Comparison of ENCODE assay signal across 19 mouse cellular contexts in genomic region chr3:138717040-138717439, GRCm38 (mm10).
"Had no signal": no experiment of that assay in that cellular context is flagged by ENCODE, and none has a peak within 500 bp of the region (broad histone marks: within the 10 kb centered on the region; RNA-seq: fewer than 3 reads in every experiment).

No protein-coding gene starts in this region.

- DNase-seq: lung, adult 18-20 months; lung, embryonic 14.5 days; lung, postnatal 10 days; lung, postnatal 4 days; midbrain, embryonic 14.5 days; retina, postnatal 1 day; right cerebral cortex, adult 18-20 months; right cerebral cortex, postnatal 25 days; right cerebral cortex, postnatal 4 days; spleen, adult 18-20 months; thymus, adult 2 months; thymus, postnatal 25 days; thymus, postnatal 4 days had no signal

- H3K27me3 ChIP-seq: midbrain, embryonic 12.5 days; neural tube, embryonic 13.5 days; neural tube, embryonic 15.5 days had no signal

- H3K4me2 ChIP-seq: lung, embryonic 14.5 days; midbrain, embryonic 12.5 days; neural tube, embryonic 13.5 days; neural tube, embryonic 15.5 days had no signal

- H3K4me1 ChIP-seq: midbrain, embryonic 10.5 days; midbrain, embryonic 12.5 days; neural tube, embryonic 13.5 days; neural tube, embryonic 15.5 days had no signal

- H3K4me3 ChIP-seq: midbrain, embryonic 10.5 days; midbrain, embryonic 12.5 days; myocyte; neural tube, embryonic 13.5 days; neural tube, embryonic 15.5 days had no signal

- H3K27ac ChIP-seq: midbrain, embryonic 10.5 days; midbrain, embryonic 12.5 days; neural tube, embryonic 13.5 days; neural tube, embryonic 15.5 days had no signal

- H3K36me3 ChIP-seq: midbrain, embryonic 10.5 days; midbrain, embryonic 12.5 days; neural tube, embryonic 13.5 days; neural tube, embryonic 15.5 days had no signal

- H3K9me3 ChIP-seq: midbrain, embryonic 10.5 days; midbrain, embryonic 12.5 days; neural tube, embryonic 13.5 days; neural tube, embryonic 15.5 days had no signal

- H3K9ac ChIP-seq: lung, embryonic 14.5 days; midbrain, embryonic 12.5 days; neural tube, embryonic 13.5 days; neural tube, embryonic 15.5 days had no signal

- ATAC-seq: midbrain, embryonic 16.5 days had no signal
